Mouse (Mus musculus): ENCODE results near the gene 6030468B19Rik. TPM values are rescaled to one million over a fixed set of nuclear protein-coding genes. Genes with fewer than 3 reads are reported as not detected.
"Not testable (repeated sequence)": the region's sequence is repeated elsewhere in the genome, so short reads cannot be mapped to it uniquely, and the experiment has no call there.

6030468B19Rik gene
- polyA plus RNA-seq, 1 experiment, result not detected

DNA sequence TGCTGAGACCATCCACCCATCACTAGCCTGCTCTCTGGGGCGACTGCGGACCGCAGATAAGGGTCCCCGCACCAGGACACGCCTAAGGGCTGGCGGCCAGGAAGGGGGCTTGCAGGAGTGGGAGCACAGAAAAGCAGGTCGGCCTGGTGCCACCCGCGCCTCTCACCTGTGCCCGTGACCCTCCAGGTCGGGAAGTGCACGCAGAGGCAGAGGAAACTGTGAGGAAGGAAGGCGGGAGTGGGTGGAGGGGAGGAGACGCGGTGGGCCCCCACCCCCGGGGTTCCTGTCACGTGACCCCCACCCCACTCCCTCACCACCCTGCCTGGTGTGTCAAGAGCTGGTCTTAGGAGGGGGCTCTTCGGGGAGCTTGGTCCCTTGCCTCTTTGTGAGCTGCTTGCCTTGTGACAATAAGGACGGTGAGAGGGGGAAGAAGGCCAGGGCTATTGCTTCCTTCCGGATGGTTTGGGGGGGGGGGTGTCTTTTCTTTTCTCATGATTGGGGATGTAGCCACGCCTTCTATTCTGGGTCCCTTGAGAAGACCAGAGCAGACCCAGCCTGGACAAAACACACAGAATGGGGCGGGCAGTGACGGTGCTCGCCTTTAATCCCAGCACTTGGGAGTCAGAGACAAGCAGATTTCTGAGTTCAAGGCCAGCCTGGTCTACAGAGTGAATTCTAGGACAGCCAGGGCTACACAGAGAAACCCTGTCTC is 15.3 kb upstream of the 6030468B19Rik start, which contains the start of the genes Tmc8 and Tmc6:
Gene Tmc8 (plus strand): TSS at position 84 of the 712 bp plus-strand sequence.
Gene Tmc6 (minus strand): TSS at position 206 of the 712 bp plus-strand sequence.
- 63% methylated on average over 24 of the region's 24 CpGs for WGBS
- Histone ChIP-seq H3K27ac (ENCODE audit: insufficient read depth, low read depth, low read length) (no peak within 1 kb of the TSS), H3K4me3 (ENCODE audit: insufficient read depth, low read depth, low read length) (peak within 1 kb of the TSS; percentile 20; the same call in 1 of the 2 replicates), H3K4me1 (ENCODE audit: control insufficient read depth, insufficient read depth, low read length) (peaks cover 34% of the 10 kb centered on the region)
- TF ChIP-seq POLR2A (IDR thresholded peaks at IDR 0.05; ENCODE audit: insufficient read depth, low read depth, low read length) (no peak), CTCF (IDR thresholded peaks at IDR 0.05; ENCODE audit: insufficient read depth, low read depth, low read length) (no peak)

DNA sequence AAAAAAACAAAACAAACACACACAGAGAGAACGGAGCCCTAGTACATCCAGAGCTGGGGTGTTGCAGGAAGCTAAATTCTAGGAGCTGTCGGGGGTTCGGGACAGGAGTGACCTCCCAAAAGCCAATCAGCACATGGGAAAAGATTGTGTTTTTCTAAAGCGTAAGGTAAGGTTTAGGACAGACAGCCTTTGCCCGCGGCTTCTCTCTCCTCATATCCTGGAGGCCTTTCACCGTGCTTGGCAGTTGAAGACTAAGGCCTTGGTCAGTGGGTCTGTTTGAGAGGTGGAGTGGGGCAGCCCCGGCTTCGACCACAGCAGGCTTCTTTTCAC is 14.8 kb upstream of the 6030468B19Rik start:
- Histone ChIP-seq H3K4me1 (ENCODE audit: control insufficient read depth, insufficient read depth, low read length) (peaks cover 34% of the 10 kb centered on the region), H3K27ac (ENCODE audit: insufficient read depth, low read depth, low read length) (no peak overlapping the region), H3K4me3 (ENCODE audit: insufficient read depth, low read depth, low read length) (no peak overlapping the region; the same call in 1 of the 2 replicates)
- 72% methylated on average over 9 of the region's 9 CpGs for WGBS
- no peak for TF ChIP-seq CTCF (IDR thresholded peaks at IDR 0.05; ENCODE audit: insufficient read depth, low read depth, low read length)
- no peak for TF ChIP-seq POLR2A (IDR thresholded peaks at IDR 0.05; ENCODE audit: insufficient read depth, low read depth, low read length)

DNA sequence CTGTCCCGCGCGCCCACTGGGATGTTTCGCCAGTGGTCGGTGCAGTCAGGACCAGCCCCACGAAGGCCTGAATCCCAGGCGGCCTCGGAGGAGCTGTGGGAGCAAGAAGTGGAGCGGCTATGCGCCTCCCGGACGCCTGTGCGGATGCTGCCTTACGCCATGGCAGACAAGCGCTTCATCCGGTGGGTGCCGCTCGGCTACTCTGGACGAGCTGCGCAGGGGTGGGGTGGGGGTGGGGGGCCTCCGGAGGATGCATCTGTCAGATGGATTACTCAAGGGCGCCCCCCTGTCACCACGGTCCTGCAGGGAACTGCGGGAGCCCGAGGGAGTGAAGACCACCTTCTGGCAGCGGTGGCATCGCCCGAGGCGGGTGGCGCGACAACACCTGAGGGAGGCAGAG is 14.4 kb upstream of the 6030468B19Rik start:
- Histone ChIP-seq H3K27ac (ENCODE audit: insufficient read depth, low read depth, low read length) (no peak overlapping the region), H3K4me1 (ENCODE audit: control insufficient read depth, insufficient read depth, low read length) (peaks cover 34% of the 10 kb centered on the region), H3K4me3 (ENCODE audit: insufficient read depth, low read depth, low read length) (peak overlapping the region; percentile 20; the same call in 1 of the 2 replicates)
- WGBS, result 17% methylated on average over 31 of the region's 31 CpGs
- TF ChIP-seq CTCF (IDR thresholded peaks at IDR 0.05; ENCODE audit: insufficient read depth, low read depth, low read length) (no peak), POLR2A (IDR thresholded peaks at IDR 0.05; ENCODE audit: insufficient read depth, low read depth, low read length) (no peak)

DNA sequence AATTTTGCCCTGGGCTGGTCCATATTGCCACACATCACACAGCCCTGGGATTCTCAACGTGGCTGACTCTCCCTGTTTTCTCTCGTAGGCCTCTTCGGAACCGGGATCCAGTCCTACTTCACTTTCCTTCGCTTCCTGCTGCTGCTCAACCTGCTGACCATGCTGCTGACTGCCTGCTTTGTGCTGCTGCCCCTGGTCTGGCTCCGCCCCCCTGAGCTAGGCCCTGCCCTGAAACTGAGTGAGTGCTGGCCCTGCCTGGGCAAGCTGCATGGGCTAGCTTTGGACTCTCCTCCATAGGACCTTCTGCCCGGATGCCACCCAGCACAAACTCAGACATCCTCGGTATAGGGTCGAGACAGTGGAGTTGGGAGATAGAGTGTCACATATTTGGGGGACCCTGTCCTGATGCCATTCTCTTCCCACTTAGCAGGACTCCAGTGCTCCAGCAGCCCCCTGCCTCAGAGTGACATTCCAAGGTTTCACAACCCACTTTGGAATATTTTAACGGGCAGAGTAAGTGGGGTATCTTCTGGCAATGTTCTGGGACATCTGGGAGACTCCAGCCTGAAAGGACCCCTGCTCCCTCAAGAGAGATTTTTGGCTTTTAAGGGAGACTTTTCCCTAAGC is 13.7 kb upstream of the 6030468B19Rik start:
- Histone ChIP-seq H3K4me3 (ENCODE audit: insufficient read depth, low read depth, low read length) (no peak overlapping the region), H3K27ac (ENCODE audit: insufficient read depth, low read depth, low read length) (no peak overlapping the region), H3K4me1 (ENCODE audit: control insufficient read depth, insufficient read depth, low read length) (peaks cover 30% of the 10 kb centered on the region)
- TF ChIP-seq CTCF (IDR thresholded peaks at IDR 0.05; ENCODE audit: insufficient read depth, low read depth, low read length) (no peak), POLR2A (IDR thresholded peaks at IDR 0.05; ENCODE audit: insufficient read depth, low read depth, low read length) (no peak)
- 73% methylated on average over 10 of the region's 10 CpGs for WGBS

DNA sequence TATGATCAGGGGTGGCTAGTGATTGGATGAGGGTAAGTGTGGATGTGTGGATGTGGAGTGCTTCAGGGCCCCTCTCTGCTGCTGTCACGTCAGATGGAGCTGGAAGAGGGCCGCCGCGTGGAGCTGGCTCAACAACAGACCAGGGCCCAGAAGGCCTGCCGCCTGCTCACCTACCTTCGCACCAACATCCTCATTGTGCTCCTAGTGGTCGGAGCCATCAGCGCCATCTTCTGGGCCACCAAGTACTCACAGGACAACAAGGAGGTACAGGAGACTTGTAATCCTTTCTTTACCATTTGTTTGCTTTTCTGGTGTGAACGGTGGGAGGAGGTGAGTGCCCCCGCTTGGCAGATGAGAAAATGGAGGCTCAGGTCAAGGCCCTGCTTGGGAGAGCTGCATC is 11.2 kb upstream of the 6030468B19Rik start:
- Histone ChIP-seq H3K27ac (ENCODE audit: insufficient read depth, low read depth, low read length) (no peak overlapping the region), H3K4me1 (ENCODE audit: control insufficient read depth, insufficient read depth, low read length) (peaks cover 6% of the 10 kb centered on the region; the same call in 1 of the 2 replicates), H3K4me3 (ENCODE audit: insufficient read depth, low read depth, low read length) (no peak overlapping the region)
- 38% methylated on average over 10 of the region's 10 CpGs for WGBS
- TF ChIP-seq POLR2A (IDR thresholded peaks at IDR 0.05; ENCODE audit: insufficient read depth, low read depth, low read length), result no peak
- peak; percentile 31; the same call in 1 of the 2 replicates for TF ChIP-seq CTCF (IDR thresholded peaks at IDR 0.05; ENCODE audit: insufficient read depth, low read depth, low read length)

DNA sequence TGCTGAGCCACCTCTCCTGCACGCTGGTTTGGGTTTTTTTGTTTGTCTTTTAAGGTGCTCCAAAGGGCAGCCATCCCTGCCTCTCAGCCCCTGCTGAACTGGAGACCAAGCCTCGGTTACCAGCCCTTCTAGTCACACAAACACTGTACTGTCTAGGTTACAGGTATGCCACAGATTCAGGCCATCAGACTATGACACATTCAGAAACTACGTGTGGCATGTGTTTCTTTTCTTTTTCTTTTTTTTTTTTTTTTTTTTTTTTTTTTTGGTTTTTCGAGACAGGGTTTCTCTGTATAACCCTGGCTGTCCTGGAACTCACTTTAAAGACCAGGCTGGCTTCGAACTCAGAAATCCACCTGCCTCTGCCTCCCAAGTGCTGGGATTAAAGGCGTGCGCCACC is 9.0 kb upstream of the 6030468B19Rik start:
- H3K27ac ChIP-seq (ENCODE audit: insufficient read depth, low read depth, low read length); H3K4me1 ChIP-seq (ENCODE audit: control insufficient read depth, insufficient read depth, low read length); H3K4me3 ChIP-seq (ENCODE audit: insufficient read depth, low read depth, low read length): not testable (repeated sequence)
- WGBS, result 92% methylated on average over 7 of the region's 7 CpGs

DNA sequence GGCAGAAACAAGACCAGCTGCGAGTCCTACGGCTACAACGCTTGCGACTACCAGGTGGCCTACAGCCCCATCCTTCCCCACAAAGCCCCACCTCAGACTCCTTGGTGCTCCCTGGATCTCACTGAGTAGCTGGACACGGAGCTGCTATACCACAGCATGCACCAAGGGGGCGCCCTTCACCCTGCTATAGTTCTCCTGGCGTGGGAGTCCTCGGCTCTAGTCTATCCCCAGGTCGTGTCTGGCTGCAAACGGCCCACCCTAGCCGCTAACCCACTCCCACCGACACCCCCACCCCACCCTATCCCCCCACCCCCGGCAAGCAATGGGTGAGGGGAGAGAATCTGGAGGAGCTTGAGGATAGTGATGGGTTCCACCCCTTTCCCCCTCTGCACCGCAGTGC is 7.2 kb upstream of the 6030468B19Rik start:
- TF ChIP-seq CTCF (IDR thresholded peaks at IDR 0.05; ENCODE audit: insufficient read depth, low read depth, low read length) (peak; percentile 47; the same call in 1 of the 2 replicates), POLR2A (IDR thresholded peaks at IDR 0.05; ENCODE audit: insufficient read depth, low read depth, low read length) (no peak)
- Histone ChIP-seq H3K27ac (ENCODE audit: insufficient read depth, low read depth, low read length) (no peak overlapping the region), H3K4me1 (ENCODE audit: control insufficient read depth, insufficient read depth, low read length) (no peaks in the 10 kb centered on the region), H3K4me3 (ENCODE audit: insufficient read depth, low read depth, low read length) (no peak overlapping the region)
- 8% methylated on average over 14 of the region's 14 CpGs for WGBS

DNA sequence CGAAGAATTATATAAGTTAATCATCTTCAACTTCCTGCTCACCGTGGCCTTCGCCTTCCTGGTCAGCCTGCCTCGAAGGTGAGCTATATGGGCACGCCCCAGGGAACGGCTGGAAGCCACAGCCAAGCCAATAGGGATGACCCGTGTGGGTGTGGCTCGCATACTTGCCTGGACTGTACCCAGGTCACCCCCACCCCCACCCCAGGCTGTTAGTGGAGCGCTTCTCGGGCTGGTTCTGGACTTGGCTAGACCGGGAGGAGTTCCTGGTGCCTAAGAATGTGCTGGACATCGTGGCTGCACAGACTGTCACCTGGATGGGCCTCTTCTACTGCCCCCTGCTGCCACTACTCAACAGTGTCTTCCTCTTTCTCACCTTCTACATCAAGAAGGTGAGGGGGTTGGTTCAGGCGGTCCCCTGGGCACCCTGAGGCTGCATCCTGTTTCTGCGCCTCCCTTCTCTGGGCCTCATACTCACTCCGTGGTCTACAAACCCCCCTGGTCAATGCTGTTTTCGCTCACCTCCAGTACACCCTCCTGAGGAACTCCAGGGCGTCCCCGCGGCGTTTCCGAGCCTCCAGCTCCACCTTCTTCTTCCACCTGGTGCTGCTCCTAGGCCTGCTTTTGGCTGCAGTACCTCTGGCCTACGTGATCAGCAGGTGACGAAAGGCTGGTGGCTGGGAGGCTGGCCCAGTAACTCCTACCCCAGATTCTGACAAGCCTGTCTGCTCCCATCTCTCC is 6.6 kb upstream of the 6030468B19Rik start:
- no peaks in the 10 kb centered on the region for H3K4me1 ChIP-seq (ENCODE audit: control insufficient read depth, insufficient read depth, low read length)
- H3K4me3 ChIP-seq (ENCODE audit: insufficient read depth, low read depth, low read length), result no peak overlapping the region
- 58% methylated on average over 23 of the region's 23 CpGs for WGBS
- TF ChIP-seq POLR2A (IDR thresholded peaks at IDR 0.05; ENCODE audit: insufficient read depth, low read depth, low read length), result no peak
- no peak for TF ChIP-seq CTCF (IDR thresholded peaks at IDR 0.05; ENCODE audit: insufficient read depth, low read depth, low read length)
- no peak overlapping the region for H3K27ac ChIP-seq (ENCODE audit: insufficient read depth, low read depth, low read length)

DNA sequence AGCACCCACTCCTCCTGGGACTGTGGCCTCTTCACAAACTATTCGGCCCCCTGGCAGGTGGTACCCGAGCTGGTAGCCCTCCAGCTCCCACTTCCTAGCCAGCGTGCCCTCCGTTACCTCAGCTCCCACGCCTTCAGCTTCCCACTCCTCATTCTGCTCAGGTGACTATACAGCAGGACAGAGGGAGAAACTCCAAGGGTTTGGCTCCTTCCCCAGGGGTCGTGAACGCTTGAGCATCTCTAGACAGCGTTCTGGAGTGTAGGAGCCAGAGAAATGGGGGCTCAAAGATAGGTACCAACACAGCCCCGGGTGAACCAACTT is 6.1 kb upstream of the 6030468B19Rik start:
- H3K4me3 ChIP-seq (ENCODE audit: insufficient read depth, low read depth, low read length), result no peak overlapping the region
- TF ChIP-seq POLR2A (IDR thresholded peaks at IDR 0.05; ENCODE audit: insufficient read depth, low read depth, low read length) (no peak), CTCF (IDR thresholded peaks at IDR 0.05; ENCODE audit: insufficient read depth, low read depth, low read length) (no peak)
- H3K27ac ChIP-seq (ENCODE audit: insufficient read depth, low read depth, low read length), result no peak overlapping the region
- 96% methylated on average over 9 of the region's 9 CpGs for WGBS
- no peaks in the 10 kb centered on the region for H3K4me1 ChIP-seq (ENCODE audit: control insufficient read depth, insufficient read depth, low read length)

Data from olfactory bulb, adult 2 months (tissue).